Mouse (Mus musculus) kidney, adult 2 months (tissue): ENCODE data around the gene Cacna1b. TPM values are rescaled to one million over a fixed set of nuclear protein-coding genes. Genes with fewer than 3 reads are reported as not detected.

ENCODE experiments used
- DNase-seq: peaks from one replicate; pipeline ENCODE4 v3.0.0; 2021
- H3K27ac ChIP-seq: fragments of 200-500 bp; 2 replicates; pipeline ENCODE4 v1.5.1; 2012; ENCODE audit warnings: low read depth, low read length, control low read depth, inconsistent platforms; ENCODE audit not compliant: insufficient read depth
- H3K27me3 ChIP-seq: fragments of 200-500 bp; replicated peaks from 2 replicates; pipeline ENCODE4 v1.6.1; 2012; ENCODE audit warnings: mild to moderate bottlenecking, moderate library complexity, low read length, inconsistent platforms; ENCODE audit not compliant: control insufficient read depth, insufficient read depth
- H3K36me3 ChIP-seq: fragments of 200-500 bp; 2 replicates; pipeline ENCODE4 v1.6.1; 2012; ENCODE audit warnings: mild to moderate bottlenecking, moderate library complexity, low read length, inconsistent platforms; ENCODE audit not compliant: control insufficient read depth, insufficient read depth
- H3K4me1 ChIP-seq: fragments of 200-500 bp; 2 replicates; pipeline ENCODE4 v1.6.1; 2011; ENCODE audit warnings: low read length; ENCODE audit not compliant: control insufficient read depth, insufficient read depth
- H3K4me3 ChIP-seq: fragments of 200-500 bp; 2 replicates; pipeline ENCODE4 v1.5.1; 2011; ENCODE audit warnings: mild to moderate bottlenecking, low read depth, low read length, control low read depth; ENCODE audit not compliant: insufficient read depth
- CTCF ChIP-seq: fragments of 200-500 bp; conservative IDR thresholded peaks from 2 replicates; pipeline ENCODE4 v1.5.1; 2011; ENCODE audit warnings: low read depth, mild to moderate bottlenecking, control low read depth, low read length, moderate library complexity, mixed read lengths; ENCODE audit not compliant: insufficient read depth, insufficient read length
- POLR2A ChIP-seq: fragments of 200-500 bp; IDR thresholded peaks from one replicate; pipeline ENCODE4 v1.6.1; 2011; ENCODE audit warnings: low read depth, low read length, control low read depth
- WGBS: fragments of 180-500 bp; shearing (Covaris S2); methylation state at CpG from one replicate; pipeline ENCODE4 v1.1.7; 2018; 5-methylcytosine and 5-hydroxymethylcytosine counted together
- polyA plus RNA-seq: library from polyadenylated mRNA; depleted of rRNA; stranded (reverse); fragments of >200 nt; gene quantifications from 2 replicates; pipeline ENCODE4 v1.2.3, GENCODE M21; 2012

The Cacna1b gene
- polyA plus RNA-seq, 1 experiment = 1.2 TPM

DNA sequence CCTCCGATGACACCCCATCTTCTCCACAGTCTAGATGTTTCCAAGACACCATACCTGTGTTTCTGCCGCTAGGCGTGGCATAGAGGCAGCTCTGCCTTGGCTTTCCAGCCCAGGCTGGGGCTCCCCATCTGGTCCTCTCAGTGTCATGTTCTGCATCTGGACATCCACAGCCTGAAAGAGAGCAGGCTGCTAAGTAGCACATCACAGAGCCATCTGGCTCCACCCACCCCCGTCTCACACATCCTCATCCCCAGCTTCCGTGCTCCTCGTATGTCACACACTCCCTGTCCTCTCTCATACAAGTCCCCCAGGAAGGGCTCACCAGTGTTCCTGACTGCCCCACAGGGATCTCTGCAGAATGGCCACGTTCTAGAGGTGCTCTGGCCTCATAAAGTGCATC lies 153.2 kb downstream of the Cacna1b start:
- no peak for DNase-seq
- no peak overlapping the region for H3K27ac ChIP-seq
- no peaks in the 10 kb centered on the region for H3K36me3 ChIP-seq
- H3K4me1 ChIP-seq = no peaks in the 10 kb centered on the region
- WGBS = 65% methylated on average over 7 of the region's 7 CpGs
- no peak for TF ChIP-seq CTCF
- TF ChIP-seq POLR2A = no peak
- no peak overlapping the region for H3K4me3 ChIP-seq
- H3K27me3 ChIP-seq = no peaks in the 10 kb centered on the region

DNA sequence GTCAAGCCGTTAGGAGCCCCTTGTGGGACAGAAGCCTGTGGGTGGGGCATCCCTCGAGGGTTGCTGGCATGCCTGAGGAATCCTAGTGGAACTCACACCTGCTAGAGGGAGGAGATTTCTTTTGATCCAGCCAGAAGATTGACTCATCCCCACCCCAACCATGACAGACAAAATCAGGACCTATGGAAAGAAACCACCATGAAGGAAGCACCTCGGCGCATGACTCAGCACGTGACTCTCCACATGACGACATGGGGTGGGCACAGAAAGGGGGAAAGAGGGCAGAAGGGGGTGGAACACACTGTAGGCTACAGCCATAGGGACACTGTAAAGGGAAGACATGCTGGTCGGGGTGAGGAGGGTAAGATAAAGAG lies 154.2 kb downstream of the Cacna1b start:
- Histone ChIP-seq H3K4me1 (no peaks in the 10 kb centered on the region), H3K36me3 (no peaks in the 10 kb centered on the region), H3K27ac (no peak overlapping the region), H3K4me3 (no peak overlapping the region), H3K27me3 (no peaks in the 10 kb centered on the region)
- no peak for DNase-seq
- TF ChIP-seq CTCF (no peak), POLR2A (no peak)
- WGBS = 42% methylated on average over 7 of the region's 7 CpGs

GRCm38 (mm10) chr2:24607905-24608764 lies 154.8 kb downstream of the Cacna1b start:
- DNase-seq = no peak
- H3K4me3 ChIP-seq = no peak overlapping the region
- no peaks in the 10 kb centered on the region for H3K36me3 ChIP-seq
- H3K4me1 ChIP-seq = no peaks in the 10 kb centered on the region
- 32% methylated on average over 13 of the region's 13 CpGs for WGBS
- H3K27me3 ChIP-seq = no peaks in the 10 kb centered on the region
- TF ChIP-seq CTCF (no peak), POLR2A (no peak)
- no peak overlapping the region for H3K27ac ChIP-seq

DNA sequence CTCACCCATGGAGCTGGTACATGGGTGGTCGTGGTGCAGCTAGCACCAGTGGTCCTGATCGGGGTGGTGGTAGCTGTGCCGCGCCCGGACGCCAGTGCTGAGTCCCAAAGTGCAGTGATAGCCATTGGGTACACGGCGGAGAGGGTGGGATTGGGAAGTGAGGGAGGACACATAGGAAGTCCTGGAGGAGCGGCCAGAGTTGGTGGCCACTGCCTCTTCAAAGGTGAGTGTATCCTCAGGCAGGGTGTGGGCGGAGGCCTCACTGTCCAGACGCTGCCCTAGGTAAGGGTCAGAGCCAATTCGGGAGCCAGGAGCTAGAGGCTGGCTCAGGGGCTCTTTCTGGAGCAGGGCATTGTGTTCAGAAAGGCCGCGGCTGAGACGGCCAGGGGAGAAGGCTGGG lies 156.4 kb downstream of the Cacna1b start:
- 86% methylated on average over 15 of the region's 15 CpGs for WGBS
- H3K36me3 ChIP-seq = no peaks in the 10 kb centered on the region
- DNase-seq = no peak

GRCm38 (mm10) chr2:24605096-24605495 lies 157.9 kb downstream of the Cacna1b start:
- TF ChIP-seq CTCF (no peak), POLR2A (no peak)
- H3K27ac ChIP-seq = no peak overlapping the region
- H3K4me3 ChIP-seq = no peak overlapping the region
- 71% methylated on average over 4 of the region's 4 CpGs for WGBS
- no peaks in the 10 kb centered on the region for H3K4me1 ChIP-seq
- H3K36me3 ChIP-seq = no peaks in the 10 kb centered on the region
- H3K27me3 ChIP-seq = no peaks in the 10 kb centered on the region
- DNase-seq = no peak

More for the DNA sequence above, 156.4 kb downstream of the Cacna1b start:
- no peaks in the 10 kb centered on the region for H3K4me1 ChIP-seq
- no peak overlapping the region for H3K4me3 ChIP-seq
- TF ChIP-seq CTCF (no peak), POLR2A (no peak)
- H3K27ac ChIP-seq = no peak overlapping the region
- H3K27me3 ChIP-seq = no peaks in the 10 kb centered on the region

DNA sequence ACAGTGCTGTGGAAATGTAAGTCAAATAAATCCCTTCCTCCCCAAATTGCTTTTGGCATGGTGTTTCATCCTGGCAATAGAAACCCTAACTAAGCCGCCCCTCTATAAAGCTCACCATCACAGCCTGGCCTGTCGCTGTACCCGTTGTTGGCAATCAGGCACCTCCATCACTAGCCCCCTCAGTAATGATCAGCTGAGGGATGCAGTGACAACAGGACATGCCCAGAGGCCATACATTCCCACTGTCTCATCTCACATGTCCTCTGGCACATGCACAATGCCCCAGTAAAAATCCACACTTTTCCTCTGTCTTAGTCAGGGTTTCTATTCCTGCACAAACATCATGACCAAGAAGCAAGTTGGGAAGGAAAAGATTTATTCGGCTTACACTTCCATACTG lies 173.5 kb downstream of the Cacna1b start:
- no peak for TF ChIP-seq CTCF
- TF ChIP-seq POLR2A = no peak
- Histone ChIP-seq H3K4me3 (no peak overlapping the region), H3K27me3 (no peaks in the 10 kb centered on the region), H3K36me3 (no peaks in the 10 kb centered on the region), H3K27ac (no peak overlapping the region), H3K4me1 (no peaks in the 10 kb centered on the region)
- WGBS = 84% methylated on average over 4 of the region's 4 CpGs
- no peak for DNase-seq

DNA sequence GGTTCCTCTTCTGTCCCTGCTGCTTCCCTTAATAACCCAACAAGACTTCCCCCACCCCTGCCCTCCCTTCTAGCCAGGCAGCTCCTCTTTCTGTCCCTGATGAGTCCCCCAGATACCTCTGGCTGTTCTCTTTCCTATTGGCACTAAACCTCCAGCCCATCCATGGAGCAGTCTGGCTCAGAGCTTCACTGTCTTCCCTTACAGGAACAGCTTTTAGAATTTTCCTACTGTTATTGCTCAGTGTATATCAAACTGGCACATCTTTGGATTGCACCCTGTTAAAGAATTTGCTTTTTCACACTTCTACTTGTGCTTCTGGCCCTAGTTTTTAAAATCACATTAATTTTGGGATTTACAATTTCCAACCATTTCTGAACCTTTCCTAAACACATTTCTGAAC lies 175.0 kb downstream of the Cacna1b start:
- H3K36me3 ChIP-seq = no peaks in the 10 kb centered on the region
- H3K4me3 ChIP-seq = no peak overlapping the region
- H3K27ac ChIP-seq = no peak overlapping the region
- TF ChIP-seq POLR2A = no peak
- no peak for TF ChIP-seq CTCF
- no peaks in the 10 kb centered on the region for H3K27me3 ChIP-seq
- no peaks in the 10 kb centered on the region for H3K4me1 ChIP-seq
- no peak for DNase-seq
